Mouse (Mus musculus): ENCODE results near the gene Tmem163. TPM values are rescaled to one million over a fixed set of nuclear protein-coding genes. Genes with fewer than 3 reads are reported as not detected.

Gene Tmem163
- total and polyA plus RNA-seq, 3 experiments = not detected

- Histone ChIP-seq H3K4me1 (ENCODE audit: control insufficient read depth in 1 of 2, insufficient read depth in 2 of 2, low read length in 2 of 2) (no peaks in the 10 kb centered on the region), H3K4me3 (ENCODE audit: control insufficient read depth in 1 of 2, insufficient read depth in 1 of 2, low read depth in 2 of 2, low read length in 2 of 2) (no peak overlapping the region), H3K36me3 (ENCODE audit: control insufficient read depth in 1 of 2, insufficient read depth in 2 of 2, low read length in 2 of 2) (no peaks in the 10 kb centered on the region), H3K27ac (ENCODE audit: control insufficient read depth, low read depth, low read length) (no peak overlapping the region), H3K9ac (ENCODE audit: control insufficient read depth, low read depth, low read length, poor library complexity, severe bottlenecking) (no peak overlapping the region), H3K27me3 (ENCODE audit: control insufficient read depth in 1 of 2, insufficient read depth in 2 of 2, low read length in 2 of 2) (peaks cover 0 to 11% of the 10 kb centered on the region in 2 experiments; a peak in 2 of 4 replicates), H3K9me3 (replicated peaks; ENCODE audit: insufficient read depth, low read length) (no peaks in the 10 kb centered on the region), H3K79me2 (ENCODE audit: control insufficient read depth, insufficient read depth, low read length, poor library complexity) (no peaks in the 10 kb centered on the region)
- TF ChIP-seq ZNF384 (IDR thresholded peaks at IDR 0.05; ENCODE audit: low read depth, low read length) (no peak), USF2 (IDR thresholded peaks at IDR 0.05; ENCODE audit: borderline replicate concordance in 1 of 2, insufficient read depth in 1 of 2, low read depth in 1 of 2, low read length in 2 of 2) (no peak), NELFE (IDR thresholded peaks at IDR 0.05; ENCODE audit: low read depth, low read length) (no peak), CHD2 (IDR thresholded peaks at IDR 0.05; ENCODE audit: low read length) (no peak), SIN3A (IDR thresholded peaks at IDR 0.05; ENCODE audit: low read length) (no peak), ETS1 (IDR thresholded peaks at IDR 0.05; ENCODE audit: low read depth, low read length) (no peak), ELF1 (IDR thresholded peaks at IDR 0.05; ENCODE audit: low read depth, low read length) (no peak), MXI1 (IDR thresholded peaks at IDR 0.05; ENCODE audit: low read depth, low read length) (no peak), NRF1 (IDR thresholded peaks at IDR 0.05; ENCODE audit: insufficient read depth, low read depth, low read length, poor library complexity, severe bottlenecking) (no peak), MYC (IDR thresholded peaks at IDR 0.05; ENCODE audit: low read depth, low read length) (no peak), KAT2A (conservative IDR thresholded peaks at IDR 0.05; ENCODE audit: low read depth, low read length) (no peak), POLR2AphosphoS5 (IDR thresholded peaks at IDR 0.05; ENCODE audit: borderline replicate concordance, low read depth, low read length) (no peak)
- no peak for DNase-seq (ENCODE audit: low read depth, low spot score)
These were observed 27.8 kb downstream of the Tmem163 start for GRCm38 (mm10) chr1:127651564-127651963.

DNA sequence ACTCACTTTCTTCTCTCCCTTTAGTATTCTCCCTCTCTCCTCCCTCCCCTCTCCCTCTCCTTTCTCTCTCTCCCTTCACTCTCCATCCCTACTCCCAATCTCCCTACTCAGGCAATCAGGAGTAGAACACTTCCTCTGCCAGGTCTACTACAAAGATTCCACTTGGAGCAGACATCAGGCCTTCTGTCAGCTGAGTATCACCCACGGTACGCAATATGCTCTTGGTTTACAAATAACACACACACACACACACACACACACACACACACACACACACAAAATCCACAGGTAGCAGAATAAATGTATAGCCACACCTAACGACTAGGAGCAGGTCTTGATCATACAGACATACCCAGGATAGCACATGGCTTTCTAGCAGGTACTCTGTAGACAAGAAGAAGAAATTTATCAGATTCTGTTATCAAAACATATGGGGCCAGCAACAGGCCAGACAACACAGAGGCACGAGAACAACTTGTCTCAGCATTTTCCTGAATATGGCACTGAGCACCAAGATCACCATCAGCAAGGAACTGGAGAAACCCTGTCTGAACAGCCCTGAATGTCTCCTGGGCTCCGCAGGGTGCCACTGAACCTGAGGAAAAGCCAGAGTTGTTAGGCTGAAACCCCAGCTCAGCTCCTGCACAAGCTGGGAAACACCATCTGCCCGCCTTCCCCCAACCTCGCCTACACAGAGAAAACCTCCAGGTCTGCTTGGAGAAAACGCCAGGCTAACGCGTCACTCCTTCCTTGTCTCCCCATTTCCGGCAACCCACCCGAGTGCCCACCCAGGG, 36.2 kb downstream of the Tmem163 start:
- Histone ChIP-seq H3K36me3 (ENCODE audit: control insufficient read depth in 1 of 2, insufficient read depth in 2 of 2, low read length in 2 of 2) (no peaks in the 10 kb centered on the region), H3K9ac (ENCODE audit: control insufficient read depth, low read depth, low read length, poor library complexity, severe bottlenecking) (no peak overlapping the region), H3K4me3 (ENCODE audit: control insufficient read depth in 1 of 2, insufficient read depth in 1 of 2, low read depth in 2 of 2, low read length in 2 of 2) (no peak overlapping the region), H3K4me1 (ENCODE audit: control insufficient read depth in 1 of 2, insufficient read depth in 2 of 2, low read length in 2 of 2) (no peaks in the 10 kb centered on the region), H3K9me3 (replicated peaks; ENCODE audit: insufficient read depth, low read length) (no peaks in the 10 kb centered on the region), H3K27me3 (ENCODE audit: control insufficient read depth in 1 of 2, insufficient read depth in 2 of 2, low read length in 2 of 2) (peaks cover 0 to 3% of the 10 kb centered on the region in 2 experiments; a peak in 1 of 4 replicates), H3K79me2 (ENCODE audit: control insufficient read depth, insufficient read depth, low read length, poor library complexity) (no peaks in the 10 kb centered on the region), H3K27ac (ENCODE audit: control insufficient read depth, low read depth, low read length) (no peak overlapping the region)
- TF ChIP-seq ZNF384 (IDR thresholded peaks at IDR 0.05; ENCODE audit: low read depth, low read length) (no peak), SIN3A (IDR thresholded peaks at IDR 0.05; ENCODE audit: low read length) (no peak), GATA1 (IDR thresholded peaks at IDR 0.05; ENCODE audit: low read depth, low read length) (no peak), ELF1 (IDR thresholded peaks at IDR 0.05; ENCODE audit: low read depth, low read length) (no peak), UBTF (IDR thresholded peaks at IDR 0.05; ENCODE audit: borderline replicate concordance, insufficient read depth, low read depth, low read length) (no peak), NELFE (IDR thresholded peaks at IDR 0.05; ENCODE audit: low read depth, low read length) (no peak), RCOR1 (IDR thresholded peaks at IDR 0.05; ENCODE audit: low read depth, low read length) (no peak), TAL1 (IDR thresholded peaks at IDR 0.05; ENCODE audit: low read length) (no peak), MYB (IDR thresholded peaks at IDR 0.05; ENCODE audit: low read depth, low read length) (no peak), GABPA (IDR thresholded peaks at IDR 0.05; ENCODE audit: low read depth, low read length) (no peak), CTCF (IDR thresholded peaks at IDR 0.05 in 2 of 3, conservative IDR thresholded peaks at IDR 0.05 in 1 of 3; ENCODE audit: control insufficient read depth in 1 of 3, insufficient read depth in 1 of 3, low read depth in 2 of 3, low read length in 3 of 3, poor library complexity in 1 of 3, severe bottlenecking in 1 of 3) (no peak), CHD1 (IDR thresholded peaks at IDR 0.05; ENCODE audit: low read depth, low read length) (no peak), JUND (IDR thresholded peaks at IDR 0.05; ENCODE audit: low read depth, low read length) (no peak)
- DNase-seq (ENCODE audit: low read depth, low spot score) = no peak
